8 mouse cellular contexts compared by ENCODE assay signal in the genomic region with DNA sequence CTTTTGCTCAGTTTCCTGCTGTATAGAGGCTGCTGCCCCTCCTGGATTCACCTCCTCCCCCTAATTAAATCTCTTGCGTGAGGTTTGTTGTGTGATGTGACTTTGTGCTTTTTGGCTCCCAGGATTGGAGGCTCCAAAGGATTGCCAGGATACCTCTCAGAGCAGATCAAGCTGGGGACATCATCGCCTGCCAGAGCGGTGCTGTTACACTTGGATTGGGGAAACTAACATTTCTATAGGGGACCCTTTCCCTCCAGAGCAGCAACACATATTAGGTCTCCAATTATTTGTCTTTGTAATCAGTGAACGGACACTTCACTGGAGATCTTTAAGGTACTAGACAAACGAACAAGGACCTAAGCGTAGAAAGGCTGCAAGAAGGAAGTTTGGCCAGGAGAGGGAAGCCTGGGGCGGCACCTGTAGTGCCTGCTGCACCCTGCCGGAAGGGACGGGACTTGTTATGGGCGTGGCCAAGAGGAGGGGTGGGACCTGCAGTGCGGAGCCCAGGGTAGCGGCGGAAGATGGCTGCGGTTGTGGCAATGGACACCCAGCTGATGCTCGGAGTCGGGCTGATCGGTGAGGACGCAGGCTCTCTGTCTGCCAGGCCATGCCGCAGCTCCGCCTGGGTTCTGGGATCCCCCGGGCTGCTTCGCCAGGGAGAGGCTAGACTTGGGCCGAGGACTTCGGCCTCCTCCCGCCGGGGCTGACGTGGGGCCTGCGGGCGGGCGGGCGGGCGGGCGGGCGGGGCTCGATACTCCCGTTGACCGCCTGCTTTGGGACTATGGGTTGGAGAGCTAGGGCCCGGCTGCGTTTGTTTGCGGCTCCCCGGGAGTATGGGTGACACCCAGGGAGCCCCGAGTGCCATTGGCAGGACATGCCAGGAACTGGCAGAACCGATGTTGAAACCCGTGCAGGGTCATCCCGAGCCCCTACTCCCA. TPM values are rescaled to one million over a fixed set of nuclear protein-coding genes. Genes with fewer than 3 reads are reported as not detected.
DNase-seq lines count a peak whose midpoint lies in the region; ATAC-seq lines count a peak whose summit lies in the region.

A gene (plus strand): TSS at position 488 of the 938 bp plus-strand sequence.

- peak within 1 kb of the TSS; percentile 34 to 51 for H3K27ac ChIP-seq in heart, embryonic 14.5 days (replicated peaks in 1 of 2; ENCODE audit: control insufficient read depth in 1 of 2, insufficient read depth in 1 of 2, low read depth in 2 of 2, low read length in 2 of 2)
- peak within 1 kb of the TSS; percentile 89 for H3K27ac ChIP-seq in liver, embryonic 13.5 days
- peak within 1 kb of the TSS; percentile 48 for H3K27ac ChIP-seq in stomach, embryonic 16.5 days (ENCODE audit: low read length)

- peak within 1 kb of the TSS; percentile 77 for H3K4me2 ChIP-seq in heart, embryonic 14.5 days (ENCODE audit: low read length)
- peak within 1 kb of the TSS; percentile 73 for H3K4me2 ChIP-seq in liver, embryonic 13.5 days
- H3K4me2 ChIP-seq in stomach, embryonic 16.5 days (ENCODE audit: low read depth, low read length), result peak within 1 kb of the TSS; percentile 73

- peaks cover 2 to 10% of the 10 kb centered on the region in 2 experiments; a peak in 3 of 4 replicates for H3K4me1 ChIP-seq in heart, embryonic 14.5 days (ENCODE audit: control insufficient read depth in 2 of 2, insufficient read depth in 2 of 2, low read length in 2 of 2)
- H3K4me1 ChIP-seq in liver, embryonic 13.5 days (replicated peaks), result peaks cover 50% of the 10 kb centered on the region
- H3K4me1 ChIP-seq in stomach, embryonic 16.5 days (ENCODE audit: control insufficient read depth, insufficient read depth, low read length), result peaks cover 9% of the 10 kb centered on the region

- H3K36me3 ChIP-seq in heart, embryonic 14.5 days (ENCODE audit: control insufficient read depth, insufficient read depth, low read length), result peaks cover 20% of the 10 kb centered on the region
- H3K36me3 ChIP-seq in liver, embryonic 13.5 days, result peaks cover 19% of the 10 kb centered on the region
- H3K36me3 ChIP-seq in stomach, embryonic 16.5 days (ENCODE audit: control insufficient read depth, insufficient read depth, low read length), result no peaks in the 10 kb centered on the region

- no peaks in the 10 kb centered on the region for H3K27me3 ChIP-seq in heart, embryonic 14.5 days (ENCODE audit: control insufficient read depth, insufficient read depth, low read length)
- H3K27me3 ChIP-seq in liver, embryonic 13.5 days, result no peaks in the 10 kb centered on the region
- no peaks in the 10 kb centered on the region for H3K27me3 ChIP-seq in stomach, embryonic 16.5 days (ENCODE audit: control insufficient read depth, insufficient read depth, low read length)

- DNase-seq in c-Kit-negative CD71-positive TER-119-positive erythroid progenitor cells, embryonic 14.5 days (ENCODE audit: low read depth, low spot score), result peak; percentile 91
- peak; percentile 82 for DNase-seq in fibroblast of lung, adult 2 months (ENCODE audit: low read depth)
- peak; percentile 94 for DNase-seq in kidney, postnatal 14 days
- DNase-seq in liver, embryonic 13.5 days, result peak; percentile 92
- DNase-seq in neural tube, embryonic 10.5 days (ENCODE audit: extremely low spot score, low spot score), result peak; percentile 91

- H3K4me3 ChIP-seq in heart, embryonic 14.5 days (ENCODE audit: control insufficient read depth in 1 of 2, insufficient read depth in 1 of 2, low read depth in 1 of 2, low read length in 2 of 2), result peak within 1 kb of the TSS; percentile 73 to 77
- H3K4me3 ChIP-seq in liver, embryonic 13.5 days (replicated peaks), result peak within 1 kb of the TSS; percentile 82
- H3K4me3 ChIP-seq in stomach, embryonic 16.5 days (replicated peaks; ENCODE audit: low read length), result peak within 1 kb of the TSS; percentile 75

- WGBS in heart, embryonic 14.5 days, result 4% methylated on average over 33 of the region's 45 CpGs
- WGBS in liver, embryonic 13.5 days (ENCODE audit: insufficient replicate concordance), result 3% methylated on average over 45 of the region's 45 CpGs
- 2% methylated on average over 40 of the region's 45 CpGs for WGBS in stomach, embryonic 16.5 days

- ATAC-seq in CD4-positive, CD25-positive, alpha-beta regulatory T cell, adult 4 months, result peak; percentile 100
- peak; percentile 100 for ATAC-seq in heart, embryonic 14.5 days (ENCODE audit: insufficient number of reproducible peaks, insufficient read depth, low FRiP score, low read depth)
- ATAC-seq in liver, embryonic 13.5 days (ENCODE audit: low read depth), result peak; percentile 99
- peak; percentile 100 for ATAC-seq in stomach, embryonic 16.5 days (ENCODE audit: insufficient read depth, low FRiP score)

- no peaks in the 10 kb centered on the region for H3K9me3 ChIP-seq in heart, embryonic 14.5 days (ENCODE audit: control insufficient read depth, low read length)
- no peaks in the 10 kb centered on the region for H3K9me3 ChIP-seq in liver, embryonic 13.5 days (replicated peaks)
- no peaks in the 10 kb centered on the region for H3K9me3 ChIP-seq in stomach, embryonic 16.5 days (replicated peaks; ENCODE audit: control insufficient read depth, low read length)

- H3K9ac ChIP-seq in heart, embryonic 14.5 days (ENCODE audit: low read length), result peak within 1 kb of the TSS; percentile 75
- H3K9ac ChIP-seq in liver, embryonic 13.5 days, result peak within 1 kb of the TSS; percentile 90
- peak within 1 kb of the TSS; percentile 86 for H3K9ac ChIP-seq in stomach, embryonic 16.5 days (ENCODE audit: low read length)

RNA-seq across cellular contexts. Expression of the gene that starts here (rescaled TPM):
- polyA plus RNA-seq in CD4-positive, CD25-positive, alpha-beta regulatory T cell, adult 4 months (2017; shearing (Covaris generic)), result 10 to 100 TPM; 56.0 to 64.3 TPM
- 23.2 and 24.2 TPM in 2 replicates for polyA plus RNA-seq in heart, embryonic 14.5 days (2014; fragmentation: Nextera tagmentation; extraction: Ambion mirVana)
- polyA plus RNA-seq in liver, embryonic 13.5 days (2015; fragmentation: Nextera tagmentation; extraction: Ambion mirVana), result 21.9 and 26.8 TPM in 2 replicates
- polyA plus RNA-seq in stomach, embryonic 16.5 days (2015; fragmentation: Nextera tagmentation; extraction: Ambion mirVana), result 34.7 and 37.5 TPM in 2 replicates

Comparison
In these comparisons a context has a peak if more than half of its experiments do, and no peak if none do; other contexts are left out.
1. Peak in every context shown above with its lines: DNase-seq, ATAC-seq, H3K4me3 ChIP-seq and H3K27ac ChIP-seq.